ENCODE assay signal across 23 mouse cellular contexts in genomic region chr12:80395270-80395669, GRCm38 (mm10). TPM values are rescaled to one million over a fixed set of nuclear protein-coding genes. Genes with fewer than 3 reads are reported as not detected.
DNase-seq lines count a peak whose midpoint lies in the region; ATAC-seq lines count a peak whose summit lies in the region.
"Had no signal": no experiment of that assay in that cellular context is flagged by ENCODE, and none has a peak within 500 bp of the region (broad histone marks: within the 10 kb centered on the region; RNA-seq: fewer than 3 reads in every experiment).

No protein-coding gene starts in this region.

- DNase-seq in frontal cortex, postnatal 25 days (ENCODE audit: low spot score in 2 of 2), result no peak
- peak; percentile 72 for DNase-seq in heart, adult 11 months
- DNase-seq in heart, postnatal 4 days, result no peak
- DNase-seq in left cerebral cortex, adult 18-20 months (ENCODE audit: low spot score in 2 of 2), result peak; percentile 52 to 56
- no peak for DNase-seq in left cerebral cortex, adult 11 months (ENCODE audit: low spot score)
- peak; percentile 72 for DNase-seq in right cerebral cortex, adult 18-20 months
- no peak for DNase-seq in right cerebral cortex, postnatal 25 days
- DNase-seq: adrenal gland, adult 8-10 months; adrenal gland, postnatal 25 days; cerebellum, adult 18-20 months; cerebellum, adult 9-10 months; cerebellum, postnatal 14 days; gastrocnemius, adult 2 months; gastrocnemius, postnatal 14 days; heart, adult 18-20 months; heart, postnatal 10 days; heart, postnatal 36 days had no signal

- peak; percentile 91 for ATAC-seq in frontal cortex, adult (ENCODE audit: low TSS enrichment)
- ATAC-seq: activated CD4-positive, CD25-positive, alpha-beta regulatory T cell, adult 4 months; forebrain, embryonic 13.5 days; forebrain, embryonic 16.5 days; hindbrain, postnatal 0 days; inflammation-experienced regulatory T-cells, adult 6 months had no signal

RNA-seq across cellular contexts. Expression of gene Dcaf5, which starts 41.1 kb away (rescaled TPM):
- 10 to 100 TPM; 36.3 to 37.3 TPM for total RNA-seq in heart, postnatal 4 days (2021)
- 10 to 100 TPM; 70.9 to 74.1 TPM for total RNA-seq in left cerebral cortex, adult 18-20 months (2021)

Comparison
In these comparisons a context has a peak if more than half of its experiments do, and no peak if none do; other contexts are left out.
1. DNase-seq: peak in heart, adult 11 months (single experiment), left cerebral cortex, adult 18-20 months (2 of 2) and right cerebral cortex, adult 18-20 months (single experiment); none in frontal cortex, postnatal 25 days (0 of 2), heart, postnatal 4 days (single experiment), left cerebral cortex, adult 11 months (single experiment) and right cerebral cortex, postnatal 25 days (single experiment).